Mouse (Mus musculus) G1E-ER4 (cell line): ENCODE results near the gene Arhgef10l. TPM values are rescaled to one million over a fixed set of nuclear protein-coding genes. Genes with fewer than 3 reads are reported as not detected.

Source experiments
- GATA1 ChIP-seq: IDR thresholded peaks from one replicate; pipeline ENCODE4 v1.8.0; 2012; ENCODE audit warnings: low read length, inconsistent platforms
- polyA plus RNA-seq: library from polyadenylated mRNA; stranded (reverse); fragments of >175 nt; gene quantifications from 2 replicates; pipeline ENCODE4 v1.2.3, GENCODE M21; 2012

Gene Arhgef10l
- polyA plus RNA-seq, 1 experiment = 0.02 TPM

DNA sequence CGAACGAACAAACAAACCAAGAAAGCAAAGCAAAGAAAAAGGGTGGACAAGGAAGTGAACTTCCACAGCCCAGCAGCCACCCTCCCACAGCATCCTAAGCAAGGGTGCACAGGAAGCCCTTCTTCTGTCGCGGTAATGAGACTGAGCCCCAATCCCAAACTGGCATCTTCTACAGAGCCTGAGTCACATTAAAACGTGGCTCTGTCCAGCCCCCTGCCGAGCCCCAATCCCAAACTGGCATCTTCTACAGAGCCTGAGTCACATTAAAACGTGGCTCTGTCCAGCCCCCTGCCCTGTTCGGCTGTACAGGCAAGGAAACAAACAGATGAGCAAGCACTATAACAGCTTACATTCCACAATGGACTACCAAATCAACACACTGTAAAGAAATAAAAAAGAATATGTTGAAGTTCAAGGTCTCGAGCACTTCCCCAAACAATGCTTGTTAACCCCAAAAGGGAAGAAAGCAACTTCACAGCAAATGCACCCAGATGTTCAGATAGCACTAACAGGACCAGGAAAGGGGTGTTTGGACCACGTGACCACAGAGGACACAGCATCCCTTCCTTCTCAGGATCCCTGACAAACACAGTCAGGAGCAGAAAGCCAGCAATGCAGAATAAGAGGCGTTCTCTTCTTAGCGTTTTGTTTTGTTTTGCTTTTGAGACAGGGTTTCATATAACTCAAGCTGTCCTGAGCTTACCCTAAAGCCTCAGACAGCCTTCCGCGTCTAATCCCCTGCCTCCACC lies 11.8 kb downstream of the Arhgef10l start:
- TF ChIP-seq GATA1 = no peak

DNA sequence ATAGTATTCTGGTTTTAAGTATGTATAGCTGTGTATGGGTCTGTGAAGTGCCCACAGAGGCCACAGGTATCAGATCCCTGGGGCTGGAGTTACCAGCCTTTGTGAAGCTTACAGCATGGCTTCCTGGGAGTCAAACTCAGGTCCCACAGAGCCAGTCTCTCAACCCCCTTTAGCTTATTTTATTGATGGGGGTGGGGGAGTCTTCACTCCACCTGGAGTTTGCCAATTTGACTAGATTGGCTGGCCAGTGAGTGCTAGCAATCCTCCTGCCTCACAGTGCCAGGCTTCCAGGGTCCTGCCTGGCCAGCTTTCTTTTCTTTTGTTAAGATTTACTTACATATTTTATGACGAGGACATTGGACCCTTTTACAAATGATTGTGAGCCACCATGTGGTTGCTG lies 16.1 kb downstream of the Arhgef10l start:
- TF ChIP-seq GATA1 = no peak

DNA sequence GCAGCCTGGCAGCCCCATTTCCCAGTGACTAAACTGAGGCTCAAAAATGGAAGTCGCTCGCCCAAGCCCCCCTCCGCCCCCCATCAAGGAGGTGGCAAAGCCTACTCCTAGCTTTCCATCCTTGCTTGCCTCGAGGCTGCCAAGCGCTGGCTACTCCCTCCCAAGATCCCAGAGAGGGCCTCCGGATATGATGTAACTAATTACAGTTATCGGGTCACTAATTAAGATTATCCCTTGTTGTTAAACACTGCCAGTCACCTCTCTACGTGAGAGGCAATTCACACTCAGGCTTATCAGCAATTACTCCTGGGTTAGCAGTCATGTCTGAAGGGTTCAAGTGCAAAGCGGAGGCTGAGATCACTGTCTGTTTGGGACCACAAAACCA lies 16.6 kb downstream of the Arhgef10l start:
- no peak for TF ChIP-seq GATA1

DNA sequence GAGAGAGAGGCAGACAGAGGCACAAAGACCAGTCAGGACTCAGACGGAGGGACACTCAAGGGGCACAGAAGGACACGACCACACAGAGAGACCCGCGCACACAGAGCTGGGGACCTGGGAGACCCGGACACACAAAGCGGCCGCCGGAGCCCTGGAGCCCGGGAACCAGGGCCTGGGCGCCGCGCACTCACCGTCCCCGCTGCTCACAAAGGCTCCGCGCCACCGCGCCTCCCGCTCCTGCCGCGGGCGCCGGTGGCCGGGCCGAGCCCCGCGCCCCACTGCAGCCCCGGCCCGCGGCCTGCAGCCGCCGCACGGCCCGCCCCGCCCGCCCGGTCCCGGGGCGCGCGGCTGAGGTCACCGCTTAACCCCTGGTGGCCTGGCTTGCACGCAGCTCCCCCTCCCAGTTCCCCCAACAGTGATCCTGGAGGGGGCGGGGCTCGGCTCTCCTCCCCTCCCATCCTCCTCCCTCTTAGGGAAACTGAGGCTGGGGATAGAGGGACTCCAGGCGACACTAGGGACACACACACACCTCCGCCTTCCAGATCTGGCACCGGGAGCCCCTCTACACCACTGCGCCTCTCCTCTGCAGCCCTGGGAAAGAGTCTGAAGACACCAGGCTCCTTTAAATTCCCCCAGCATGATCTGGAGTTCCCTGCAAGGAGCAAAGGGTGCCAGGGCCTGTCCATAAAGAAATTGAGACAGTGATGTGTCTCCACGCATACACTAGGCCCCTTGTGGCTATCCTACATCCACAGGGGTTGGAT lies 17.2 kb downstream of the Arhgef10l start:
- TF ChIP-seq GATA1 = no peak

DNA sequence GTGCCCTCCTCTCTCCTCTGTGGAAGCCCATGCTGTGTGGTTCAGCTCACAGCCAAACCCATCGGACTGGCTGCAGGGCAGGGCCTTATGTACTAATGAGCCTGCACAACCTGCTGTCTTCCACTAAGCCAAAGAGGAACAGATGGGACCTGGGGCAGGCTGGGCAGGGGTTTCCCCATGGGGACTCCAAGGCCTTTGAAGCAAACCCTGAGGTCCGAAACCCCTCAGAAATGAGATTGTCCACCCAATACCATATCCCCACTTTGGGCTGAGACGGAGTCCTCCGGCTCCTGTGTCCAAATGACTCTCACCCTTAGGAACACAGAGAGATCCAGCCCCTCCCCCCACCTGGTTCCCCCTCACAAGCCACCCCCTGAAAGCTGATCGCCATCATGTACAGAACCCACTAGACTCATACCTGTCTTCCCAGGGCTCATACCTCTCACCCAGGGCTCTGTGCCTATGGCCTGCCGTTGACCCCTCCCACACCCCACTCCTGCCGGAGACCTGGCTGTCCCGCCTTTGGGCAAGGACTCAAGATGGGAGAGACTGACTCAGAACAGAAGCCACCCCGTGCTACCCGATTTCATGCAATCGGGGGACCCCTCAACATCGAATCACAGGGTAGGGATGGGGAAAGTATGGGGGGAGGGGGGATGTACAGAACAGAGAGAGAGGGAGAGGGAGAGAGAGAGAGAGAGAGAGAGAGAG lies 17.9 kb downstream of the Arhgef10l start:
- TF ChIP-seq GATA1 = no peak

DNA sequence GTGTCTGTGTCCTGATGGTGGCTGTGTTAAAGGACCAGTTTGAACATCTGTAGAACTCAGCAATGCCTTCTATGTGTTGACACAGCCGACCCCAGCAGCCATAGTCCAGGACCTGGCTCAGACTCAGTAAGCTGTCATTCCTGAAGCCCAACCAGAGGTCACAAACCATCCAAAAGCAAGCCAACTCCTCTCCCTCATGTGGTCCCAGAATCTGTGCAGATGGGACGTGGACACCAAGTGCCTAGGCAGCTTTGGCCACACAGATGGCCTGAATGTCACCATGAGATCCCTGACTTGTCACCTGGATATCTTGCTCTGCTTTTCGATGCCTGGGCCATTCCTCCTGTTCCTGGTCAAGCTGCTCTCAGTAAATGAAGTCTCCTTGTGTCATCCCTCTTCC lies 20.2 kb downstream of the Arhgef10l start:
- TF ChIP-seq GATA1 = no peak

DNA sequence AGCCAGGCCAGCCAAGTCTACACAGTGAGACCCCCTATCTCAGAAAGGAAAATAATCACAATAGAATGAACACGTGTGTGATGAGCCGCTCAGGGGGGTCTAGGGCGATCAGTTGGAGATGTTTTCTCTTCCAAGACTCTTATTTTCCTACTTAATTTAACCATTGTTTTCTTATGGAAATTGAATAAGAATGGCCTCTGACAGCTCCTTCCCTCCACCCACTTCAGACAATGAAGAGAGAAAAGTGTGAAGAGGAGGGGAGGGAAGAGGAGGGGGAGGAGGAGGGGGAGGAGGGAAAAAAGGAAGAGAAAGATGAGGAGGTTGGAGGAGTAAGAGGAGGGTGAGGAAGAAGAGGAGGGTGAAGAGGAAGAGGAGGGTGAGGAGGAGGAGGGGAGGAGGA lies 21.1 kb downstream of the Arhgef10l start:
- no peak for TF ChIP-seq GATA1

DNA sequence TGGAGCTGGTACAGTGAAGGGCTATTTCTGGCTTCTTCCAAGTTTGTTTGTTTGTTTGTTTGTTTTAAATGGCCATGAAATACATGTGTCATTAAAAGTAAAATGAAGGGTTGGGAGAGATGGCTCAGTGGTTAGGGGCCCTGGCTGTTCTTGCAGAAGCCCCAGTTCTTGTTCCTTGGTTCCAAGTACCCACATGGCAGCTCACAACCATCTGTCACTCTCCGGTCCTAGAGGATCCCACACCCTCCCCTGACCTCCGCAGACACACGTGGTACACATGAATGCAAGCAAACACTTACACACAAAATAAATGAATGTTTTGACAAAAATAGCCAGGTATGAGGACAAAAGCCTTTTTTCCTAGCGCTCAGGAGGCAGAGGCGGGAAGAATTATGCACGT lies 21.5 kb downstream of the Arhgef10l start:
- no peak for TF ChIP-seq GATA1

DNA sequence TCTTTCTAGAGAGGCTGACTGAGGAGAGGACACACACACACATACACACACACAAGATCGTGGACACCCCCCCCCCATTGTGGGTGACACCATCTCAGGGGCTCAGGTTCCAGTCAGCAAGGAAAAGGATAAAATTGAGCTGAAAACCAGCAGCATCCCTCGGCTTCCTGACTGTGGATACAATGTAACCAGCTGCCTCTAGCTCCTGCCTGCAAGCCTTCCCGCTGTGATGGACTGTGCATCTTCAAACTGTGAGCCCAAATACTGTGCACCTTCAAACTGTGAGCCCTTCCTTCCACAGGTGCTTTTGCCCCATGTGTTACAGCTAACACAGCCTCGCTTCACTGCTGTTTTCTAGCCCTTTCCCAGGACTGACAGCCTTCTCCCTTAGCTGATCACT lies 23.4 kb downstream of the Arhgef10l start:
- no peak for TF ChIP-seq GATA1

DNA sequence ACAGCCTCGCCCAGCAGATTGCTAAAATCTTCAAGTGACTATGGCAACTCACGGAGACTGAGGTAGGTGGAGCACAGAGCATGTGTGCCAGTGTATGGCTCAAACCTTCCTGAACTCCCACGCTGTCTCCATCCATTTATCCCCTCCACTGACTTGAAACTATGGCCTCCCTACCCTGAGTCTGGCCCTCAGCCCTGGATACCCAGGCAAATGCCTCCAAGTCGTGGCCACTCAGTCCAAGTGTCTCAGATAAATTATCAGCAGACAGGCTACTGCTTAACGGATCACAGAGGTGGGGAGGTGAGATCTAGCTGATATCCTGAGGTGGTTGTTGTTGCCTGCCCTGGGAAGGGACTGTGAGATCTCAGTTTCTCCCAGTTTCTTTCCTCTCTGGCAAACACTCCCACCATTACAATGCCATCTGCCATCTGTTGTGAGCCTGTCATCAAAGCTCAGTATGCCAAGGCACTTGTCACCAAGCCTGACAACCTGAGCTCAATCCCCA lies 24.3 kb downstream of the Arhgef10l start:
- no peak for TF ChIP-seq GATA1

DNA sequence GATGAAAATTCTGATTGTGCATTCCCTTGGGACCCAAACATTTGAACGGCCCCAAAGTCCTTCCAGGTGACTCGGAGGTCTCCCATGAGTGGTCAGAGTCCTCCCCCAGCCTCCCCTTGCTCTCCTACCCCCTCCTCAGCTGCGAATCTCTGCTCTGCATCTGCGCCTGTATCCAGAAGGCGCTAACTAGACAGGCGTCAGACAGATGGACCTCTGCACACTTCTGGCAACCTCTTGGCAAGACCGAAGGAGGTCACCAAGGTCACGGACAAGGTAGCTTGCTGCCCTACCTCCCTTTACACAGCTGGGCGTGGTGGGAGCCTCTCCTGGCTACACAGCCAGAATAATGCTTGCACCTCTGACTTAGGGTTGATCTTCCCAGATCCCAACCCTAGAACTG lies 25.1 kb downstream of the Arhgef10l start:
- no peak for TF ChIP-seq GATA1

DNA sequence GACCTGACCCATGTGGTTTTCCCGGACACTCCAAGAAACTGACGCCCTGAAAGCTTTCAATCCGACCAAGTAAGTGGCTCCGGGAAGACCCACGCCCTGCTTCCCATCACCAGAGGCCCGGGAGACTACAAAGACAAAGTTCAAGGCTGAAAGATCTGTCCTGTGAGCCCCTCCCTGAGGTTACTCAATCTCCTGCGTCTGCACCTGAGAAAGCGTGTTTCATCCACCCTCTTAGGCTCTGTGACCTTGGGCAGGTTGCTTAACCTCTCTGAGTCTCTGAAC lies 25.6 kb downstream of the Arhgef10l start:
- TF ChIP-seq GATA1 = no peak

DNA sequence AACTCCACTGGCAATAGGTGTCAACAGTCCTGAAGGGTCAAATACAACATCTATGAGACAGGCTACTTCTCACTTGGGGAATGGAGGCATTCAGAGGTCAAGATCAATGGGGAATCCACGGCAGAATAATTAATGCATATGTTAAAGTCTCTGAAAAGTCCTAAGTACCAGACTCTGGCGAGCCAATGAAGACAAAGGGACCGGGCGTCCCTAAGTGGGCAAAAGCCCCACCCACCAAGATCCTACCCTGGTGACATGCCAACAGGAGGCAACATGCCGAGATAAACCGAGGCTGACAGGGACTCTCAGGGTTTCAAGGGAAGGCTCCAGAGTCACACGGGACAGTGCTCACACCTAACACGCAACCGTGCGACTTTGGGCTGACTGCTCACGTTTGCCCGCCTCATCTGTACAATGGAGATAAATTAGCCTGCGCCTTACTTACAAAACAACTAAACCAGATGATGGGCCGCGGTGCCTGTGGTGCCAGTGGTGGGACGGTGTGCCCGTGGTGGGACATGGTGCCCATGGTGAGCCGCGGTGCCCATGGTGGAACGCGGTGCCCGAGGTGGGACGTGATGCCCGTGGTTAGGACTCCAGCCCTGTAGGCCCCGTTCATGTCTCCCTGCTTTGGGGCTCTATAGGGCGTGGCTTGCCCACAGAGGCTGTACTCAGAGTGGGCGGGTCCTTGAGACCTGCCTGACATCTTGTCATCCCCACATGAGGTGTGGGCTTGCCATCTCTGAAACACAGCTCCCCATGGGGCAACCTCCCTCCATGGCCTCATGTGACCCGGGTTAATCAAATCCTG lies 26.2 kb downstream of the Arhgef10l start:
- TF ChIP-seq GATA1 = no peak

DNA sequence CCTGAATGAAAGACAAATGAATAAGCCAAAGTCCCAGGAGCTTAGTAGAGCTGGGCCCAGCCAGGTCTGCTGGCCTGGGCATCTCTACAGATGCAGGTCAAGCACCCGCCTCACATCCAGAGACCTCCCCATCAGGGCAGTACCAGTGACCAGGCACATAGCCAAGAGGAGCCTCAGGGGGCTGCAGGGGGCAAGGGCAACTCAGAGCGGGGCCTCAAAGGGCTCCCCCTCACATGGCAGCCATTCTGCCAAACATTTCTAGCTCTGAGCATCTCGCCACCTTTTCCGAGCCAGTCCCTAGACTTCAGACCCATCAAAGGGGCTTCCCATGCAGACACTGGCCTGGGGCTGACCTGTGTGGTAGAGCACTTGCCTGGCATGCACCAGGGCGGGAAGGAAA lies 27.2 kb downstream of the Arhgef10l start:
- no peak for TF ChIP-seq GATA1

DNA sequence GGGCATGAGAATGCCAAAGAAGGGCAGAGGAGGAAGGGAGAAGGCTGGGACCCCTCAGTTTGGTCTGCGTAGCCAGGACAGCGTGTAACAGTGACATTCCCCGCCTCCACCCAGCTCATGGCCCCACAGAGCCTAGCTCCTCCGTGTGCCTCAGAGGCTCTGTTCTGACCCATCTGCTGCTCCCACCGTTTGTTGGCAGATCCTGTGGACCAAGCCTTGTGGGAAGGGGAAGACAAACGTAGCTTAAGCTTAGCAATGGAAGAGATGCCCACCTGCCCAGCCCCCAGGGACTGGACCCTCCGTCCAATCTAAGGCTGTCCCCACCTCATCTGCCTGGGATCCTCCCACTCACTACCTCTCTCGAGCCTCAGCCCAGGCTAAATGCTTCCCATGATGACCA lies 28.5 kb downstream of the Arhgef10l start:
- no peak for TF ChIP-seq GATA1
